Mouse (Mus musculus): ENCODE measurements around the gene Mcoln2.

The Mcoln2 gene

GRCm38 (mm10) chr3:146149156-146150057, at the start of gene Mcoln2:
Mcoln2 (plus strand) TSS chr3:146149833.
- no peak for DNase-seq (ENCODE audit: low spot score)

- no peak for DNase-seq (ENCODE audit: low spot score)
These were observed 49.7 kb upstream of the Mcoln2 start for GRCm38 (mm10) chr3:146099925-146100324.

- DNase-seq (ENCODE audit: low spot score): no peak
These were observed 47.6 kb upstream of the Mcoln2 start for GRCm38 (mm10) chr3:146102049-146102448.

GRCm38 (mm10) chr3:146107116-146107849, 42.4 kb upstream of the Mcoln2 start:
- no peak for DNase-seq (ENCODE audit: low spot score)

- peak; percentile 13 for DNase-seq (ENCODE audit: low spot score)
These were observed 41.6 kb upstream of the Mcoln2 start, which contains the start of gene Wdr63 for GRCm38 (mm10) chr3:146107921-146108571. Wdr63 (minus strand) TSS chr3:146108130.

- DNase-seq (ENCODE audit: low spot score): no peak
These were observed 40.7 kb upstream of the Mcoln2 start for GRCm38 (mm10) chr3:146108945-146109344.

- no peak for DNase-seq (ENCODE audit: low spot score)
These were observed 39.3 kb upstream of the Mcoln2 start for GRCm38 (mm10) chr3:146110358-146110757.

- no peak for DNase-seq (ENCODE audit: low spot score)
These were observed 38.7 kb upstream of the Mcoln2 start for GRCm38 (mm10) chr3:146110916-146111315.

GRCm38 (mm10) chr3:146117258-146117996, 32.2 kb upstream of the Mcoln2 start, which contains the start of gene Mcoln3:
Mcoln3 (plus strand) TSS chr3:146117450.
- DNase-seq (ENCODE audit: low spot score): no peak

GRCm38 (mm10) chr3:146117997-146118457, 31.6 kb upstream of the Mcoln2 start:
- no peak for DNase-seq (ENCODE audit: low spot score)

GRCm38 (mm10) chr3:146121310-146122124, 28.1 kb upstream of the Mcoln2 start:
- no peak for DNase-seq (ENCODE audit: low spot score)

- no peak for DNase-seq (ENCODE audit: low spot score)
These were observed 27.6 kb upstream of the Mcoln2 start for GRCm38 (mm10) chr3:146122125-146122420.

- no peak for DNase-seq (ENCODE audit: low spot score)
These were observed 26.7 kb upstream of the Mcoln2 start for GRCm38 (mm10) chr3:146122807-146123463.

- DNase-seq (ENCODE audit: low spot score): no peak
These were observed 26.2 kb upstream of the Mcoln2 start for GRCm38 (mm10) chr3:146123464-146123825.

- DNase-seq (ENCODE audit: low spot score): no peak
These were observed 22.4 kb upstream of the Mcoln2 start for GRCm38 (mm10) chr3:146127205-146127604.

- no peak for DNase-seq (ENCODE audit: low spot score)
These were observed 14.8 kb upstream of the Mcoln2 start for GRCm38 (mm10) chr3:146134834-146135233.

- DNase-seq (ENCODE audit: low spot score): no peak
These were observed 14.2 kb upstream of the Mcoln2 start for GRCm38 (mm10) chr3:146135417-146135816.

- DNase-seq (ENCODE audit: low spot score): no peak
These were observed 13.2 kb upstream of the Mcoln2 start for GRCm38 (mm10) chr3:146136422-146136821.

GRCm38 (mm10) chr3:146140276-146140675, 9.4 kb upstream of the Mcoln2 start:
- DNase-seq (ENCODE audit: low spot score): no peak

GRCm38 (mm10) chr3:146142523-146142922, 7.1 kb upstream of the Mcoln2 start:
- no peak for DNase-seq (ENCODE audit: low spot score)

Measured in urinary bladder, postnatal 25 days (tissue).